ENCODE assay signal across 10 mouse cellular contexts in the genomic region with DNA sequence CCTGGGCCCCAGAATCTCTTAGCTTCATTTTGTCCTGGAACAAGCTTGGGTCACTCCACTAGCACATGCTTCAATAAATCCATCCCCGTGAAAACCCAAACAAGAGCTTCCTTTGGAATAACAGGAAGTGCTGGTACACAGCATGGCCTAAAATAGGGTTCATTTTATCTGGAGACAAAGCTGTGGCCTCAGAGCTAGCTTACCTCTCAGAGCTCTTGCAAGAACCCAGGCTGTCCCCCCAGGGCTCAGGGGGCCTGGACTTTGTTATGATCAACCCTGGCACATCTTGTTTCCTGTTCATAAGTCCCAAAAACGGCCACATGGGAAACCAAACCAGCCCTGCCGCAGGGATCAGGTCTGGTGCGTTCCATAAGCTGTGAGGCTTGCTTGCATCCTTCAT.
DNase-seq lines count a peak whose midpoint lies in the region; ATAC-seq and TF ChIP-seq lines count a peak whose summit lies in the region.
"Had no signal": no experiment of that assay in that cellular context is flagged by ENCODE, and none has a peak within 500 bp of the region (broad histone marks: within the 10 kb centered on the region; RNA-seq: fewer than 3 reads in every experiment).

No protein-coding gene starts in this region.

- no peak overlapping the region for H3K9ac ChIP-seq in hindbrain, embryonic 11.5 days (ENCODE audit: low read depth, low read length)
- H3K9ac ChIP-seq in hindbrain, postnatal 0 days (replicated peaks; ENCODE audit: low read length): no peak overlapping the region
- H3K9ac ChIP-seq in embryonic facial prominence, embryonic 12.5 days: no peak overlapping the region
- no peak overlapping the region for H3K9ac ChIP-seq in heart, embryonic 15.5 days
- no peak overlapping the region for H3K9ac ChIP-seq in lung, embryonic 16.5 days (ENCODE audit: low read length)
- H3K9ac ChIP-seq in midbrain, embryonic 15.5 days: no peak overlapping the region

- no peak overlapping the region for H3K27ac ChIP-seq in hindbrain, embryonic 11.5 days (ENCODE audit: low read depth, low read length)
- no peak overlapping the region for H3K27ac ChIP-seq in hindbrain, postnatal 0 days
- peak overlapping the region; percentile 63 for H3K27ac ChIP-seq in embryonic facial prominence, embryonic 12.5 days
- H3K27ac ChIP-seq in heart, embryonic 15.5 days: peak overlapping the region; percentile 74
- peak overlapping the region; percentile 79 for H3K27ac ChIP-seq in lung, embryonic 16.5 days (ENCODE audit: low read length)
- no peak overlapping the region for H3K27ac ChIP-seq in midbrain, embryonic 15.5 days

- H3K4me1 ChIP-seq in hindbrain, embryonic 11.5 days (replicated peaks; ENCODE audit: control insufficient read depth, insufficient read depth, low read length): peaks cover 14% of the 10 kb centered on the region
- H3K4me1 ChIP-seq in hindbrain, postnatal 0 days (ENCODE audit: insufficient read depth, low read length): no peaks in the 10 kb centered on the region
- H3K4me1 ChIP-seq in embryonic facial prominence, embryonic 12.5 days: peaks cover 88% of the 10 kb centered on the region
- H3K4me1 ChIP-seq in heart, embryonic 15.5 days (replicated peaks): peaks cover 91% of the 10 kb centered on the region
- peaks cover 66% of the 10 kb centered on the region for H3K4me1 ChIP-seq in lung, embryonic 16.5 days (replicated peaks; ENCODE audit: control insufficient read depth, insufficient read depth, low read length)
- H3K4me1 ChIP-seq in midbrain, embryonic 15.5 days: peaks cover 28% of the 10 kb centered on the region

- DNase-seq in hindbrain, embryonic 11.5 days (ENCODE audit: low spot score): peak; percentile 36
- no peak for DNase-seq in hindbrain, postnatal 0 days (ENCODE audit: low spot score)
- no peak for DNase-seq in left cerebral cortex, adult 9 months (ENCODE audit: low spot score in 2 of 2)
- DNase-seq in natural killer cell, adult 2 months (ENCODE audit: low spot score in 2 of 2): no peak
- DNase-seq: adrenal gland, adult 2 months; cerebellum, postnatal 14 days had no signal

- no peaks in the 10 kb centered on the region for H3K36me3 ChIP-seq in hindbrain, embryonic 11.5 days (ENCODE audit: control insufficient read depth, insufficient read depth, low read length)
- no peaks in the 10 kb centered on the region for H3K36me3 ChIP-seq in hindbrain, postnatal 0 days (ENCODE audit: insufficient read depth, low read length)
- no peaks in the 10 kb centered on the region for H3K36me3 ChIP-seq in embryonic facial prominence, embryonic 12.5 days
- H3K36me3 ChIP-seq in heart, embryonic 15.5 days: no peaks in the 10 kb centered on the region
- no peaks in the 10 kb centered on the region for H3K36me3 ChIP-seq in lung, embryonic 16.5 days (ENCODE audit: control insufficient read depth, insufficient read depth, low read length)
- H3K36me3 ChIP-seq in midbrain, embryonic 15.5 days (replicated peaks): no peaks in the 10 kb centered on the region

- no peaks in the 10 kb centered on the region for H3K27me3 ChIP-seq in hindbrain, embryonic 11.5 days (ENCODE audit: control insufficient read depth, insufficient read depth, low read length)
- H3K27me3 ChIP-seq in hindbrain, postnatal 0 days (ENCODE audit: insufficient read depth, low read length): no peaks in the 10 kb centered on the region
- no peaks in the 10 kb centered on the region for H3K27me3 ChIP-seq in embryonic facial prominence, embryonic 12.5 days
- no peaks in the 10 kb centered on the region for H3K27me3 ChIP-seq in heart, embryonic 15.5 days
- H3K27me3 ChIP-seq in lung, embryonic 16.5 days (ENCODE audit: control insufficient read depth, insufficient read depth, low read depth, low read length): no peaks in the 10 kb centered on the region
- no peaks in the 10 kb centered on the region for H3K27me3 ChIP-seq in midbrain, embryonic 15.5 days (replicated peaks)

- WGBS in hindbrain, embryonic 11.5 days: 32% methylated on average over 4 of the region's 4 CpGs
- 72% methylated on average over 4 of the region's 4 CpGs for WGBS in hindbrain, postnatal 0 days
- 23% methylated on average over 4 of the region's 4 CpGs for WGBS in embryonic facial prominence, embryonic 12.5 days
- WGBS in heart, embryonic 15.5 days: 33% methylated on average over 4 of the region's 4 CpGs
- WGBS in lung, embryonic 16.5 days: 41% methylated on average over 4 of the region's 4 CpGs
- WGBS in midbrain, embryonic 15.5 days: 56% methylated on average over 4 of the region's 4 CpGs

- no peak overlapping the region for H3K4me2 ChIP-seq in hindbrain, embryonic 11.5 days (replicated peaks; ENCODE audit: low read depth, low read length)
- no peak overlapping the region for H3K4me2 ChIP-seq in hindbrain, postnatal 0 days (ENCODE audit: low read depth, low read length)
- peak overlapping the region; percentile 2; the same call in 1 of the 2 replicates for H3K4me2 ChIP-seq in embryonic facial prominence, embryonic 12.5 days (replicated peaks)
- no peak overlapping the region for H3K4me2 ChIP-seq in heart, embryonic 15.5 days
- peak overlapping the region; percentile 17; the same call in 1 of the 2 replicates for H3K4me2 ChIP-seq in lung, embryonic 16.5 days (ENCODE audit: low read depth, low read length)
- H3K4me2 ChIP-seq in midbrain, embryonic 15.5 days: no peak overlapping the region

- no peaks in the 10 kb centered on the region for H3K9me3 ChIP-seq in hindbrain, embryonic 11.5 days (ENCODE audit: control insufficient read depth, low read length)
- no peaks in the 10 kb centered on the region for H3K9me3 ChIP-seq in hindbrain, postnatal 0 days (ENCODE audit: low read length)
- H3K9me3 ChIP-seq in embryonic facial prominence, embryonic 12.5 days: no peaks in the 10 kb centered on the region
- no peaks in the 10 kb centered on the region for H3K9me3 ChIP-seq in heart, embryonic 15.5 days (replicated peaks)
- no peaks in the 10 kb centered on the region for H3K9me3 ChIP-seq in lung, embryonic 16.5 days (ENCODE audit: control insufficient read depth, low read length)
- no peaks in the 10 kb centered on the region for H3K9me3 ChIP-seq in midbrain, embryonic 15.5 days

- ATAC-seq in hindbrain, embryonic 11.5 days (ENCODE audit: low FRiP score): no peak
- no peak for ATAC-seq in hindbrain, postnatal 0 days
- no peak for ATAC-seq in embryonic facial prominence, embryonic 12.5 days (ENCODE audit: insufficient number of reproducible peaks, insufficient read depth, low FRiP score, low TSS enrichment)
- no peak for ATAC-seq in heart, embryonic 15.5 days (replicated peaks; ENCODE audit: insufficient number of reproducible peaks, insufficient read depth, low FRiP score, low read depth)
- ATAC-seq in lung, embryonic 16.5 days (ENCODE audit: low read depth): no peak
- no peak for ATAC-seq in midbrain, embryonic 15.5 days (replicated peaks)

- H3K4me3 ChIP-seq in hindbrain, embryonic 11.5 days (ENCODE audit: low read depth, low read length): no peak overlapping the region
- no peak overlapping the region for H3K4me3 ChIP-seq in hindbrain, postnatal 0 days (ENCODE audit: low read length)
- H3K4me3 ChIP-seq in embryonic facial prominence, embryonic 12.5 days: no peak overlapping the region
- no peak overlapping the region for H3K4me3 ChIP-seq in heart, embryonic 15.5 days
- H3K4me3 ChIP-seq in lung, embryonic 16.5 days (ENCODE audit: low read length): no peak overlapping the region
- H3K4me3 ChIP-seq in midbrain, embryonic 15.5 days: no peak overlapping the region

- no peak for TF ChIP-seq CTCF in hindbrain, postnatal 0 days (IDR thresholded peaks at IDR 0.05; ENCODE audit: low read depth)

Comparison
In these comparisons a context has a peak if more than half of its experiments do, and no peak if none do; other contexts are left out.
1. H3K27ac ChIP-seq: peak in embryonic facial prominence, embryonic 12.5 days (single experiment), heart, embryonic 15.5 days (single experiment) and lung, embryonic 16.5 days (single experiment); none in hindbrain, embryonic 11.5 days (single experiment), hindbrain, postnatal 0 days (single experiment) and midbrain, embryonic 15.5 days (single experiment).
2. H3K4me2 ChIP-seq: peak in embryonic facial prominence, embryonic 12.5 days (single experiment) and lung, embryonic 16.5 days (single experiment); none in hindbrain, embryonic 11.5 days (single experiment), hindbrain, postnatal 0 days (single experiment), heart, embryonic 15.5 days (single experiment) and midbrain, embryonic 15.5 days (single experiment).